Mouse (Mus musculus) mesoderm, embryonic 11.5 days (tissue): ENCODE data around the gene Etl4.

ENCODE experiments used
- DNase-seq: peaks from one replicate; pipeline ENCODE4 v3.0.0-alpha.2; 2012; ENCODE audit warnings: low read depth, low spot score

Gene Etl4

DNA sequence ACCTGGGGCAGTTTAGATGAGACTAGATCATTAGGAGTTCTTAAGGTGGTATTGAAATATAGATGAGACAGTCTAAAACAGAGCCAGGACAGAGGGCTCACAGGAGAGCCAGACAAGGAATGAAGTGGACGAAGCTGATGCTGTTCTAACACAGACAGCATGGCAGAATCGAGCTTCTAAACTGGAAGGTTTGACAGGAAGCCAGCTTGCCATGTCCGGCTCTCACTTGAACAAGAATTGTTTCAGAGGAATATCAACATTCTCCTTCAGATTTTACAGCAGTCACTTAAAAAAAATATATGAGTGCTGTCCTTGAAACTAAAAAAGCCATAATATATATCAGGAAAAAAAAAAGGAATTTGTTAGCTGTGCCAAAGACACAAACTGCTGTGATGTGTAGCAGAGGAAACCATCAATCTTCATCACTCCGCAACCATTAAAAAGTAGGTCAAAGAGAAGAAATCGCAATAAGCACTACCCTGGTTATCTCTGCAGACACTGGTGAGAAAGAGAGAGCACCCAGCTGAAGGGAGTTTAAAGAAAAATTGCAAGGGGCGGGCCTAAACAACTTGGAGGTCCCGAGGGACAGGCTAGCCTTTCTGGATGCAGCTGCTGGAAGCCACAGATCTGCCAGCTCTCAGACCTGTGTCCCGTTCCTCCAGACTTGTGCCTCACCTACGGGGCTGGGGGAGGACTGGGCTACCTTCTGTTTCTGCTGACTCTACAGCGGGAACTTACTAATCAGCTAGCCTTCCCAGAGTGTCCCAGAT is 534.3 kb downstream of the Etl4 start:
- DNase-seq, result peak; percentile 53

- no peak for DNase-seq
These were observed 535.9 kb downstream of the Etl4 start for GRCm38 (mm10) chr2:20445156-20446155.

- no peak for DNase-seq
These were observed 536.6 kb downstream of the Etl4 start for GRCm38 (mm10) chr2:20446180-20446579.

DNA sequence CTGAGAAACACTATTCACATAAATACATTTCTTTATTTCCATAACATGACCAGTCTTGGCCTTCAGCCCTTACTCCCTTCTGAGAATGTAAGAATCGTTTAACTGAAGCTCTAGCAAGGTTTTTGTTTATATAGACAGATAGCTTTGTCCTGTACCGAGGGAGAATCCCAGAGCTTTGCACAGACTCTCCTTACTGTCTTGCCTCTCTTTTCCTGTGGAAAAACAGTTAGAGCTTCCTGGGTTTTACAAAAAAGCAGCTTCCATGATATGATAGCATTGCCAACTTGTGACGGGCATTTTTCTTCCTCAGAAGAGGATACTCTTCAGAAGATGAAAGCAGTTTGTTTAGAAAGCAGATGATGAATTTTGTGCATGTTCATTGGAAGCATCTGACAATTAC is 541.4 kb downstream of the Etl4 start:
- DNase-seq, result no peak

DNA sequence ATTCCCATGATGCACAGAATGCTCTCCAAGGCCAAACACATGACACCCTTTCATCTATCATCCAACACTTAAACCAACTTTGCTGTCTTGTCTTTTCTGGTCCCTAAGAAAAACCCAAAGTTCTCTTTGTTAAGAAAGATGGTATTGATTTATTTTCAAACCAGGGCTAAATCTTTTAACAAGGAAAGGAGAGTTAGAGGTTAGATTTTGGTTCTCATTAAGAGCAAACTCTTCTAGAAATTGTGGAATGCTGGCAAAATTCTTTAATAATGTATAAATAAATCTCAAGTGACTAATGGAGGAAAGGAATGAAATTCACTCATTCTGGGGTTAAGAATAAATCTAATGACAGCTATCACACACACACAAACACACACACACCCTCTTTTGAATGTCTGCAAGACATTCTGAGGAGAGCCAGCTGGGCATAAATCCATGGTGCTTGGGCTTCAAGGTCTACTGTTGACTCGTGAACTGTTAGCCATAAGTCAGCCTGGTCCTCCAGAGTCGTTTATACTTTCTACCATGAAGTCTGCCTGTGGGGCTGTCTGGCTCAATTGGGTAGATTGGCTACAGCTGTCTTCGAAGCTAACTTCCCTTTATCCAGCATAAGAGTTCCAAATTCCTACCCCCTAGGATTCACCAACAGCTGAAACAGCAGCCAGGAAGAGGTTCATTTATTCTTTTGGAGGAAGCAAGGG is 544.1 kb downstream of the Etl4 start:
- DNase-seq, result peak; percentile 44

- no peak for DNase-seq
These were observed 569.6 kb downstream of the Etl4 start for GRCm38 (mm10) chr2:20479199-20479598.

DNA sequence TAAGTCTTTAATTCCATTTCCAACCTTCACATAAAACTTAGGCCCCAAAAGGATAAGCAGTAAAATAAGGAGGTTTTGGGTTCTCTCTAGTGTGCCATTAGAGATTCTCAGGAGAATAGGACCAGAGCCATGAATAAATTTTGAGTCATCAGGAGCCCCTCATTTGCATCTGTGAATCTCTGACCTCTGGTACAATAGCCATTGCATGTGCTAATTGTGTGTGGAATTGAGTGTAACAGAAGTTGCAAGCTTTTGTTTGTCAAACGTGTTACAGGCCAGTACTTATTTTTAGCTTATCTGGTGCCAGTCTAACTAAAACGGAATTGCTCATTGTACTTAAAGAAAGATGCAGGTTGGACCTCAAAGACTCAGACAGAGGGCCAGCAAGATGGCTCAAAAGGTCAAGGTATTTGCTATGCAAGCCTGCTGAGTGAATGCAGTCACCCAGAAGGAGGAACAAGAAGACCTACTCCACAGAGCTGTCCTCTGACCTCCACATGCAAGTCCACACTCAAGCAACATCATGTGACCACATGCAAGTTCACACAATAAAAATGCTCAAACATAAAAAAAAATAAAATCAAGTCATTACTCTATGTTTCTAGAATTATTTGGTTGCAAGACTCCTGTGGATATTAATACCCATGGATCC is 576.7 kb downstream of the Etl4 start:
- DNase-seq, result no peak

GRCm38 (mm10) chr2:20489090-20489489 is 579.5 kb downstream of the Etl4 start:
- no peak for DNase-seq

- no peak for DNase-seq
These were observed 582.5 kb downstream of the Etl4 start for GRCm38 (mm10) chr2:20492125-20492524.

DNA sequence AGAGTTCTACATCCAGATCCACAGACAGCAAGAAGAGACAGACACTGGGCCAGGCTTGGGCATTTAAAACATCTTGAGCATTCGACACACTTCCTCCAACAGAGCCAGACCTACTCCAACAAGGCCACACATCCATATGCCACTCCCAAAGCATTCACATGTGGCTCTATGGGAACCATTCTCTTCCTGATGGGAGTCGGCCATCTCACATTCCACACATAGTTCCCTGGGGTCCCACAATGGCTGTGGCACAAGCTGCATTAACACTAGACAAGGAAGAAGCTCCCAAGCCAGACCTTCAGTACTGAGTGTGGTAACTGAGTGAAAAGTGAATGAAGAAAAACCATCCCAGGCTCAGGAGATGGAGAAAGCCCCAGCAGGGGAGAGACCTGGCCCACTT is 584.2 kb downstream of the Etl4 start:
- no peak for DNase-seq

GRCm38 (mm10) chr2:20494666-20495065 is 585.1 kb downstream of the Etl4 start:
- DNase-seq, result peak; percentile 79

DNA sequence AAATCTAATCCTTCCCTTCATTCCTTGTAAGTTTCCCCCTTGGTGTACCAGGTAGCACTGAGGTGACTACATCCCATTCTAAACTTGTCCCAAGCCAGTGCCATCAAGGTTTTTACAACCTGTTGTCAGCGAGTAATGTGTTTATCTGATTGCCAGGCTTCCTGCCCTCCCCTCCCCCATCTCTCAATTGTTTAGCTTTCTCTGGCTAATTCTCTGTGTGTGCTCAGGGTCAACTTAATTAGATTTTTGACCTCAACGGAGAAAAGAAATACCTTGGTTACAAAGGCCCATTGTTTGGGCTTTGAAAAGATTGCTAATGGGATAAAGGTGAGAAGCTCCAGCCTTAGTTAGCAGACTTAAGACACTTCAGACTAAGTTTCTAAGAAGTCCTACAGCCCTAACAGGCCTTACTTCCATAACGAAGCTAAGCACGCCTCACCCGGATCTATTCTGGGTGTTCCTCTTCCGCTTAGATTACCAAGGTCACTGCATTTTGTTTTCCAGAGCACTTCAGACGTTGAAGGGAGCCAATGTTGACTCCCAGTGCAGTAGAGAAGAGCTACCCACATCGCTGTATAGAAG is 586.7 kb downstream of the Etl4 start:
- DNase-seq, result no peak

- DNase-seq, result no peak
These were observed 598.5 kb downstream of the Etl4 start for GRCm38 (mm10) chr2:20507832-20508723.

DNA sequence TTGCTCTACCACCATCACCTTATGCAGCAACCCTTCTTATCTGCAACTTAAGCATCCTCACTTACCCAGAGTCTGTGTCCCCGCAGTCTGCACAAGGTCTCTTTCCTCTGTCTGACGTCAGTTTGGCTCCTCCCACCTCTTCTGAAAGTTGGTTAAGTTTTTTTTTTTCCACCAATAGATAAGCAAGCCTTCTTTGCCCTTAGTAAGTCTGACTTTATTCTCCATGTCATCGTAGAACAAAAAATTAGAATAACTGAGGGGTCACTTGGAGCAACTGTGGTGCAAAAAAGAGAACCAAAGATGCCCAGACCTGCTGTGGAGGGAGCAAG is 599.1 kb downstream of the Etl4 start:
- DNase-seq, result no peak

DNA sequence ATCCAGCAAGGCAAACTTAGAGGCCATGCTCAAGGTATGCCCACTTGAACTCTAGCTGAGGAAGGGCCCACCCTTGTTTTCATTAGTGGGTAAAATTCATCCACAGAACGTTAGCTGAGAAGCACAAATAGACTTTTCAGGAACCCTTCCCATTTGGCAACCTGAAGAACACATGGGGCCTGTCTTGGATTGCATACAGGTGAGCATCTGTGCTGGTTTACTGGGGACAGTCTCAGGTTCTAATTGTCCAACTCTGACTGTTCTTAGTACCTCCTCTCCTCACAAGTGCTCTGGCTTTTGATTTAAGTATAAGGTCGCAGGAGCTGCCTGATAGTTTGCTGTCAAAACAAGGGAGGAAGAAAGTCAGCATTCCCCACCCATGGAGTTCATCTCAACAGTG is 600.5 kb downstream of the Etl4 start:
- DNase-seq, result no peak

- DNase-seq, result no peak
These were observed 606.8 kb downstream of the Etl4 start for GRCm38 (mm10) chr2:20516270-20516865.

DNA sequence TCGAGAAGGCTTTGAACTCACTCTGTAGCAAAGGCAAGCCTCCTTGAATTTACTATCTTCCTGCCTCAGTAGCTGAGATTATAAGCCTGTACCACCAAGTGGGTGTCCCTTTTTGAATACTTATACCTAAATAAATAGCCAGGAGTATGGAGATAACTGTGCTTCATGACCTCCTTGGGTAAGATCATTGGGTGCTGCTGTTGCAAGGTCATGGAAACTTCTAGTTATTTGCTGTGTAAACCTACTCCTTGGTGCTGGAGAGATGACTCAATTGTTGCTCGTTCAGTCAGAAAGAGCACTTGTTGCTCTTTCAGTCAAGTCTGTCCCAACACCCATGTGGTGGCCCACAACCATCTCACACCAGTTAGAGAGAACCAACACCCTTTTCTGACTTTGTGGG is 608.3 kb downstream of the Etl4 start:
- no peak for DNase-seq

- DNase-seq, result no peak
These were observed 608.9 kb downstream of the Etl4 start for GRCm38 (mm10) chr2:20518506-20518905.

DNA sequence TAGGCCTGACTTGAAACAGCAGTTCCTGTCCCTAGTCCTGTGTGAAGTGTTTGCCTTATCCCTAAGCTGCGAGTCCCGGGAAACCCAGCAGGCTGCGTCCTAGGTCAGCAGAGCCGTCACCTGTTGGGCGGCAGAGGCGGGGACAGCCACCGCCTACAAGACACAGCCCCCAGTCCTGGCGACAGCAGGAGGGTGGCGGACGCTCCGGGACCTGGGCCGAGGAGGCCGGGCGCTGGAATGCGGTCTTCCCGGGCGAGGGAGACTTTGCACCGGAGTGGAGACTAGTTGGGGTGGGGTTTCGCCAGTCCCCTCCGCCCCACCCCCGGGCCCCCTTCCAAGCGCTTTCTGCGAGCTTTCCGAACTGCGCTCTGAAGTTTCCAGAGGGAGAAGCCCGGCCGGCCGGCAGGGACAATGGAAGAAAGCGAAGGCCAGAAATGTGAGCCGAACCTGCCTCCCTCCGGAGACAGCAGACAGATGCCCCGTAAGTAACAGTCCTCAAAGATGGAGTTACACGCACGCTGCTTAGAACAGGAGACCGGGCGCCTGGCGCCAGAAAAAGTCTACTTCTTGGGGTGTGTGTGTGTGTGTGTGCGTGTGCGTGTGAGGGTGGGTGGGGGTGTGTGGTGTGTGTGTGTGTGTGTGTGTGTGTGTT is 610.0 kb downstream of the Etl4 start:
- peak; percentile 68 for DNase-seq
